Mouse (Mus musculus): ENCODE data around the gene Endod1.

The Endod1 gene

GRCm38 (mm10) chr9:14316618-14317017 is 64.7 kb downstream of the Endod1 start:
- DNase-seq (ENCODE audit: low read depth) = no peak

- no peak for DNase-seq (ENCODE audit: low read depth)
Measured at GRCm38 (mm10) chr9:14314477-14314876, 66.8 kb downstream of the Endod1 start.

- DNase-seq (ENCODE audit: low read depth) = no peak
Measured at GRCm38 (mm10) chr9:14313968-14314367, 67.3 kb downstream of the Endod1 start.

DNA sequence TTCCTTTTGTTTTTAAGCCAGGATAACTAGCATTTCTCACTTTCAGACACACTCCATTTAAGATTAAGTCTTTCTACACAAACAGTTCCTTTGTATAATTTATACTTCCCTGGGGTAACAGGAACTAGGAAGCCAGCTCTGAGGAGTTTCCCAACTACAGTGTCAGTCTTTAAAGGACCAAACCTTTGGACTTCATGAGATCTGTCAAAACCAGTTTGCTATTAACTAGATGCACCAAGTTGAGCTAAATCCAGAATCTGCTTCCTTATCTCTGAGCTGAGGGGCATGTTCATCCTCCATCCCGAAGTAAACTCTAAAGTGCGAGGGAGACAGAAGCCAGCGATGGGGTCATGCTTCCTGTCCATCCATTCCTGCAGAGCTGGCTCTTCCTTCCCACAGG is 74.0 kb downstream of the Endod1 start:
- no peak for DNase-seq (ENCODE audit: low read depth)

DNA sequence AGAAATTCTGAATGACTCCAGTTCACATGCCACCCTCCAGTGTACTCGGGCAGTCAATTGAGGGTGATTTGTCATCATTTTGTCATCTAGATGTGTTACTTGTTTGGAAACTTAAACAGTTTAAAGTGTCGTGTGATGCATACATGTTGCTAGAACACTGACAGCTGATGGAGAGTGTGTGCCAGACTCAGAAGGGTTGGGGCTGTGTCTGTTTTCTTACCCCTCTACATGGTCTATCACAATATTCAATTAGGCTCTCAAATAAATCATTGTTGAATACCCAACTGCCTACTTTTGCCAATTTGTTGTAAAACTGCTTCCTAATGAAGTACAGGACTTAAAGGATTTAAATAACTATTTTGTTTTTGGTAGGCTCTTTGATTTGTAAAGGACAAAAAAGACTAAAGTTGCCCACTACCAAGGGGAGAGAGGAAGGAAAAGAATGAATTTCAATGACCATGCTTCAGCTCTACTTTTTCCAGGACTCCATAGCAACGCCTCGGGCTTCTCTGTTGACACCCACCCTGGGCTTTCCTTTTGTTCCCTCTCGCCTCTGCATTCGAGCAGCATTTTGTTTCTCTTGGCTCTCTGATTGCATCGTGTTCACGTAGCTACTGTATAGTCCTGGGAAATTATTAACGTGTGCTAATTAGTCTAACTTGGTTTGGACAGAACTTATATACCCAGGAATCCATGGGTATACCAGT is 76.9 kb downstream of the Endod1 start:
- DNase-seq (ENCODE audit: low read depth) = no peak
